Mouse (Mus musculus): ENCODE measurements around the gene Ppp4r2.

GRCm38 (mm10) chr6:100824381-100824965 lies 8.9 kb upstream of the Ppp4r2 start:
- no peak for TF ChIP-seq POLR2A (IDR thresholded peaks at IDR 0.05; ENCODE audit: borderline replicate concordance, extremely low read depth, insufficient read depth, insufficient read length, poor library complexity, severe bottlenecking)
- TF ChIP-seq CTCF (IDR thresholded peaks at IDR 0.05; ENCODE audit: borderline replicate concordance, extremely low read depth, insufficient read depth, insufficient read length): no peak

Measured in brain, embryonic 14.5 days (tissue).